Mouse (Mus musculus): ENCODE results near the gene Mvb12a.

DNA sequence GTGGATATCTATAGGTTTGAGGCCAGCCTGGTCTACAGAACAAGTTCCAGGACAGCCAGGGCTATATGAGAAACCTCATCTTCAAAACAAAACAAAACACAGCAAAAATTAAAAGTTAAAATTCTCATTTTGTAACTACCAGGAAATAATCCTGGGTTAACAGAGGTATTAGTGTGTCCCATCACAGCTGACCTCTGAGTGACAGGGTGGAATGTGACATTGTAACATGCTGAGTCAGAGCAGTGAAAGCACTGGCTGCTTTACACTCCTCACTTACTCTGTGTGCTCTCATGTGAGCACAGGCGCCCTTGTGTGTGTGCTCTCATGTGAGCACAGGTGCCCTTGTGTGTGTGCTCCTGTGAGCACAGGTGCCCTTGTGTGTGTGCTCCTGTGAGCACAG lies 32.3 kb downstream of the Mvb12a start:
- TF ChIP-seq CTCF (IDR thresholded peaks at IDR 0.05; ENCODE audit: low read depth) (no peak), EP300 (IDR thresholded peaks at IDR 0.05; ENCODE audit: low read depth) (no peak)

All from liver, postnatal 0 days (tissue).